Mouse (Mus musculus) hindbrain, embryonic 11.5 days (tissue): Measurements from ENCODE around the gene Bspry. TPM values are rescaled to one million over a fixed set of nuclear protein-coding genes. Genes with fewer than 3 reads are reported as not detected.

Source experiments
- ATAC-seq: fragments of 200-750 bp; cut with Nextera tagmentation; 2 replicates; pipeline ENCODE4 v1.8.0; 2017; ENCODE audit warnings: mild to moderate bottlenecking, moderate TSS enrichment, moderate library complexity; ENCODE audit not compliant: low FRiP score
- DNase-seq: peaks from one replicate; pipeline ENCODE4 v3.0.0-alpha.2; 2015; ENCODE audit warnings: low spot score
- H3K27ac ChIP-seq: fragments of 300-500 bp; sonication (generic); 2 replicates; pipeline ENCODE4 v1.5.1; 2014; ENCODE audit warnings: mild to moderate bottlenecking, low read depth, low read length
- H3K27me3 ChIP-seq: fragments of 300-500 bp; sonication (generic); 2 replicates; pipeline ENCODE4 v1.6.1; 2014; ENCODE audit warnings: mild to moderate bottlenecking, low read length, moderate library complexity, mixed read lengths; ENCODE audit not compliant: control insufficient read depth, insufficient read depth
- H3K36me3 ChIP-seq: fragments of 300-500 bp; sonication (generic); 2 replicates; pipeline ENCODE4 v1.6.1; 2014; ENCODE audit warnings: mild to moderate bottlenecking, low read length, moderate library complexity, mixed read lengths; ENCODE audit not compliant: control insufficient read depth, insufficient read depth
- H3K4me1 ChIP-seq: fragments of 300-500 bp; sonication (generic); replicated peaks from 2 replicates; pipeline ENCODE4 v1.6.1; 2014; ENCODE audit warnings: low read length, mixed read lengths; ENCODE audit not compliant: control insufficient read depth, insufficient read depth
- H3K4me2 ChIP-seq: fragments of 300-500 bp; sonication (generic); replicated peaks from 2 replicates; pipeline ENCODE4 v1.6.1; 2014; ENCODE audit warnings: mild to moderate bottlenecking, low read depth, low read length
- H3K4me3 ChIP-seq: fragments of 300-500 bp; sonication (generic); 2 replicates; pipeline ENCODE4 v1.5.1; 2014; ENCODE audit warnings: low read depth, low read length
- H3K9ac ChIP-seq: fragments of 300-500 bp; sonication (generic); 2 replicates; pipeline ENCODE4 v1.6.1; 2014; ENCODE audit warnings: low read depth, low read length
- H3K9me3 ChIP-seq: fragments of 300-500 bp; sonication (generic); 2 replicates; pipeline ENCODE4 v1.6.1; 2016; ENCODE audit warnings: low read length; ENCODE audit not compliant: control insufficient read depth
- WGBS: fragments of 180-500 bp; shearing (Covaris S2); extraction: QIAGEN DNeasy Blood & Tissue Kit; methylation state at CpG from one replicate; pipeline ENCODE4 v1.1.7; 2014; 5-methylcytosine and 5-hydroxymethylcytosine counted together
- polyA plus RNA-seq: library from polyadenylated mRNA; unstranded; fragments of >200 nt; fragmentation: Nextera tagmentation; extraction: Ambion mirVana; gene quantifications from 2 replicates; pipeline ENCODE4 v1.2.1, GENCODE M21; 2014

Gene Bspry
- polyA plus RNA-seq, 1 experiment from 2014 or later: 0.94 TPM

GRCm38 (mm10) chr4:62440544-62440943, 39.3 kb upstream of the Bspry start:
- no peak for ATAC-seq
- H3K4me3 ChIP-seq: no peak overlapping the region
- H3K36me3 ChIP-seq: no peaks in the 10 kb centered on the region
- no peaks in the 10 kb centered on the region for H3K4me1 ChIP-seq
- WGBS: 79% methylated on average over 4 of the region's 4 CpGs
- H3K27ac ChIP-seq: no peak overlapping the region
- no peak overlapping the region for H3K4me2 ChIP-seq
- no peak overlapping the region for H3K9ac ChIP-seq
- H3K9me3 ChIP-seq: no peaks in the 10 kb centered on the region
- no peak for DNase-seq
- H3K27me3 ChIP-seq: no peaks in the 10 kb centered on the region

- WGBS: 83% methylated on average over 4 of the region's 4 CpGs
- no peak overlapping the region for H3K4me3 ChIP-seq
- H3K4me1 ChIP-seq: no peaks in the 10 kb centered on the region
- H3K4me2 ChIP-seq: no peak overlapping the region
- no peaks in the 10 kb centered on the region for H3K9me3 ChIP-seq
- H3K9ac ChIP-seq: no peak overlapping the region
- no peaks in the 10 kb centered on the region for H3K36me3 ChIP-seq
- no peak overlapping the region for H3K27ac ChIP-seq
- DNase-seq (no peak), ATAC-seq (no peak)
- H3K27me3 ChIP-seq: no peaks in the 10 kb centered on the region
Observed at GRCm38 (mm10) chr4:62440986-62441385, 38.9 kb upstream of the Bspry start.

- Histone ChIP-seq H3K27ac (no peak overlapping the region), H3K4me2 (no peak overlapping the region), H3K4me1 (no peaks in the 10 kb centered on the region), H3K9ac (no peak overlapping the region), H3K36me3 (no peaks in the 10 kb centered on the region), H3K4me3 (no peak overlapping the region), H3K9me3 (no peaks in the 10 kb centered on the region), H3K27me3 (no peaks in the 10 kb centered on the region)
- DNase-seq: peak; percentile 44
- 69% methylated on average over 5 of the region's 5 CpGs for WGBS
- peak; percentile 22; the same call in 1 of the 2 replicates for ATAC-seq
Observed at GRCm38 (mm10) chr4:62454995-62455394, 24.9 kb upstream of the Bspry start.

- ATAC-seq (no peak), DNase-seq (no peak)
- H3K36me3 ChIP-seq: no peaks in the 10 kb centered on the region
- 98% methylated on average over 3 of the region's 3 CpGs for WGBS
- no peak overlapping the region for H3K9ac ChIP-seq
- no peaks in the 10 kb centered on the region for H3K9me3 ChIP-seq
- H3K4me3 ChIP-seq: no peak overlapping the region
- no peaks in the 10 kb centered on the region for H3K4me1 ChIP-seq
- H3K27ac ChIP-seq: no peak overlapping the region
- H3K4me2 ChIP-seq: no peak overlapping the region
- no peaks in the 10 kb centered on the region for H3K27me3 ChIP-seq
Observed at GRCm38 (mm10) chr4:62459081-62459480, 20.8 kb upstream of the Bspry start.

GRCm38 (mm10) chr4:62460348-62460747, 19.5 kb upstream of the Bspry start:
- Histone ChIP-seq H3K4me3 (no peak overlapping the region), H3K27me3 (no peaks in the 10 kb centered on the region), H3K9ac (no peak overlapping the region), H3K4me2 (no peak overlapping the region), H3K36me3 (no peaks in the 10 kb centered on the region), H3K9me3 (no peaks in the 10 kb centered on the region), H3K4me1 (no peaks in the 10 kb centered on the region), H3K27ac (no peak overlapping the region)
- no peak for DNase-seq
- WGBS: 92% methylated on average over 8 of the region's 8 CpGs
- no peak for ATAC-seq

- ATAC-seq: no peak
Observed at GRCm38 (mm10) chr4:62463124-62463523, 16.7 kb upstream of the Bspry start.

GRCm38 (mm10) chr4:62468158-62468557, 11.7 kb upstream of the Bspry start:
- Histone ChIP-seq H3K36me3 (no peaks in the 10 kb centered on the region), H3K27me3 (no peaks in the 10 kb centered on the region), H3K27ac (no peak overlapping the region), H3K9ac (no peak overlapping the region), H3K4me2 (no peak overlapping the region), H3K4me3 (no peak overlapping the region), H3K9me3 (no peaks in the 10 kb centered on the region), H3K4me1 (no peaks in the 10 kb centered on the region)
- WGBS: 86% methylated on average over 1 of the region's 1 CpGs
- ATAC-seq (no peak), DNase-seq (no peak)

More at GRCm38 (mm10) chr4:62463124-62463523, 16.7 kb upstream of the Bspry start:
- 87% methylated on average over 2 of the region's 2 CpGs for WGBS
- no peak overlapping the region for H3K4me2 ChIP-seq
- H3K27me3 ChIP-seq: no peaks in the 10 kb centered on the region
- no peak for DNase-seq
- H3K36me3 ChIP-seq: no peaks in the 10 kb centered on the region
- no peaks in the 10 kb centered on the region for H3K4me1 ChIP-seq
- no peak overlapping the region for H3K9ac ChIP-seq
- no peak overlapping the region for H3K27ac ChIP-seq
- H3K4me3 ChIP-seq: no peak overlapping the region
- H3K9me3 ChIP-seq: no peaks in the 10 kb centered on the region

GRCm38 (mm10) chr4:62470598-62471051, 9.2 kb upstream of the Bspry start, which contains the start of gene Wdr31:
Gene Wdr31 (minus strand): TSS chr4:62470896.
- Histone ChIP-seq H3K27me3 (no peaks in the 10 kb centered on the region), H3K4me1 (no peaks in the 10 kb centered on the region), H3K36me3 (no peaks in the 10 kb centered on the region), H3K9me3 (no peaks in the 10 kb centered on the region), H3K4me3 (peak within 1 kb of the TSS; percentile 47), H3K4me2 (peak within 1 kb of the TSS; percentile 74), H3K9ac (peak within 1 kb of the TSS; percentile 57), H3K27ac (no peak within 1 kb of the TSS)
- 1% methylated on average over 30 of the region's 30 CpGs for WGBS
- ATAC-seq (peak; percentile 95), DNase-seq (peak; percentile 89)

- ATAC-seq (no peak), DNase-seq (no peak)
- no peaks in the 10 kb centered on the region for H3K36me3 ChIP-seq
- no peaks in the 10 kb centered on the region for H3K4me1 ChIP-seq
- H3K27ac ChIP-seq: no peak overlapping the region
- no peaks in the 10 kb centered on the region for H3K27me3 ChIP-seq
- H3K9ac ChIP-seq: no peak overlapping the region
- H3K4me2 ChIP-seq: no peak overlapping the region
- H3K4me3 ChIP-seq: no peak overlapping the region
- no peaks in the 10 kb centered on the region for H3K9me3 ChIP-seq
- WGBS: 100% methylated on average over 2 of the region's 2 CpGs
Observed at GRCm38 (mm10) chr4:62472071-62472470, 7.8 kb upstream of the Bspry start.
